Mouse (Mus musculus): ENCODE results near the gene Astn2. TPM values are rescaled to one million over a fixed set of nuclear protein-coding genes. Genes with fewer than 3 reads are reported as not detected.

The Astn2 gene
- total RNA-seq, 4 experiments from 2014 or later = 35.3 to 42.9 (median 39.7) TPM

DNA sequence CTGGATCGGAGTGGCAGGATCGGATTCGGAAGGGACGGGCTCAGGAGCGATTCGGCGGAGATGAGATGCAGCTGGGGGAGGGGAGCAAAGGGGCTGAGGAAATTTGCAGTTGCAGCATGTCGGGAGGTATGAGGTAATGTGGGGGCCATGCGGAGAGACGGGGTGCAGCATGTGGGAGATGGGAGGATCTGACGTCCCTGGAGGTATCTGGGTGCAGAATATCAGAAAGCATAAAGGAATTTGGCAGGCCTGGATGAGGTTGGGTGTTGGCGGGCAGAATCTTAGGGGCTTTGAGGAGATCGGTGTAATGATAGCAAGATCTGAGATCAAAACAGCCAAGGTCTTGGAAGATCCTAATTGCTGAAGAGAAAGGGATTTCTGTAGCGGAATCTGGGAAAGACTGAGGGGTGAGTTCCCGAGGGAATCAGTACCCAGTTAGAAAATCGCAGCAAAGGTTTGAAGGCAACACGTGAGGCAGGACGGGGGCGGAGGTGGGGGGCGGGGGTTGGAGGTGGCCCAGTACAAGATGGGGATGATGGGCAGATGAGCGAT lies 799.2 kb downstream of the Astn2 start:
- peak in 1 of 2 experiments; percentile 65 for DNase-seq (ENCODE audit: low spot score in 2 of 2)

DNA sequence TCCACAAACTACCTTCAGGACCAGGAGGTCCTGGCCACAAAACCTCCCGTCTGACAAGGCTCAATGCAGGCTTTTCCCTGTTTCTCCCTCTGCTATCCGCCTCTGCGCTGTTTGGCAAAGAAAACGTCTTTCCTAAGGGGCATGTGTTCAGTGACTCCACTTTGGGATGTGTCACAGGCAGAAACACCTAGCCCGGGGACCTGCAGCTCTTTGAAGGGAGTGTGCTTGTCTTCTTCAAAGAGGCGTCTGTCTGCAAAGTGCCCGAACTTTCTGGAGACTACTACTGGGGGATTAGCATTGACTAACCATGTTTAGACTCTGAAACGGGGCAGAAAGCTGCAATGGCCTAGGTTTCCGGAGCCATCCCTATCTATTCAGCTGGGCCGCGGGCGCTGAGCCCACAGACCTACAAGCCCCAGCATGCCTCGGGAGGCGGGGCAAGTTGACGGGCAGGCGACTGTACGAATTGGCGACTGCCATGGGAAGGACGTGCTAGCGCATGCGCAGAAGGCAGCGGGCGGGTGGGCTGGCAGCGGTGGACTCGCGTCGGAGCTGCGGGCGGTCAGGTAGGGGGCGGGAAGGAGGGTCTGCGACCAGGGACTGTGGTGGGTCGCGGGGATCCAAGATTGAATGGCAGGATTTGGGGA lies 799.8 kb downstream of the Astn2 start, which contains the start of gene Trim32:
Gene Trim32, plus strand, starts transcription at position 483 of the 647 bp plus-strand sequence.
- DNase-seq (ENCODE audit: low spot score in 2 of 2) = peak; percentile 97 to 100

DNA sequence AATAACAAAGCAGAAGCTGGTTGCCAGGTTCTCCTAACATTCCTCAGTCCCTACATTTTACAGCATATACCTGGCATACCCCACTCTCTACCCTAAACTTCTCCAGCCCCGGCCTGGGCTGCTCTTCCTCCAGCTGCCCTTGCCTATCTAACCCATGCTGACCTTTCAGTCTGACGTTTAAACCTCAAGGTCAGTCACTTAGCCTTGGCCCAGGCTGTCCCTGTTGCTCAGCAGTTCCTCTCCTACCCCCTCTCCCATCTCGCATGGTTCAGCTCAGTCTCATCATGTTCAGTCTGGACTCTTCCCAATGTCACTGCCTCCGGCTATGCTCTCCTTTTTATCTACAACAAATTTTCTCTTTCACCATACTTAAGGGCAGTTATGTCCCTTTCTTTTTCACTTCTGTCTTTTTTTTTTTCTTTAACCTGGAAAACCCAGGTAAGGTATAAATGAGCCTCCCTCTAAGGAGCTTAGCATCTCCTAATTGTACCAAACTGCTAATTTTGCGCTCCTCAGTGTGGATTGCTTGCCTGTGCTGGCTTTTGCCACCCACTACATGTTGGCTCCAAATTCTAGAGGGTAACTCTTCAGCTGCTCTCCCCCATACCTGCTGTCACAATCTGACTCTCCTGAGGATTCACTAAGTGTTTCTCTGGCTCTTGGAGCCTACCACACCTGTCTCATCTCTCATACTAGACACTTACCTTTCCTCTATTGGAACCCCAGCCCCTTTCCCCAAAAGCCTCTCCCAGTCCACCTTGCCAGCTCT lies 809.6 kb downstream of the Astn2 start:
- no peak for DNase-seq (ENCODE audit: low spot score in 2 of 2)

DNA sequence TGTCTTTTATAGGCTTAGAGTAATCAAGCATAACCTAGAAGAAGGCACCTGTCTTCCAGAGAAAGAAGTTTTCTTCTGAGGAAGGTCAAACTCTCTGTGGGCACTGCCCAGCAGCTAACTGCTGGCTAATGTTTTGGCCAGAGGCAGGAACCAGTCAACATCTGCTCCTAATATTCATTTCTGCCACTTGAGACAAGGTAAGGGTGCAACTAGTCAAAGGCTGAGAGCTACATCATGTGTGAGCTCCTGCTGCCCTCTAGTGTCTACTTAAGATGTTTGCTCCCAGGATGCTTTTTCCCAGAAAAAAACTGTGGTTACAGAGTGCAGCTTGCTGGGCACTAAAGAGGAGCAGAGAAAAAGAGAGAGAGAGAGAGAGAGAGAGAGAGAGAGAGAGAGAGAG lies 814.6 kb downstream of the Astn2 start:
- no peak for DNase-seq (ENCODE audit: low spot score in 2 of 2)

DNA sequence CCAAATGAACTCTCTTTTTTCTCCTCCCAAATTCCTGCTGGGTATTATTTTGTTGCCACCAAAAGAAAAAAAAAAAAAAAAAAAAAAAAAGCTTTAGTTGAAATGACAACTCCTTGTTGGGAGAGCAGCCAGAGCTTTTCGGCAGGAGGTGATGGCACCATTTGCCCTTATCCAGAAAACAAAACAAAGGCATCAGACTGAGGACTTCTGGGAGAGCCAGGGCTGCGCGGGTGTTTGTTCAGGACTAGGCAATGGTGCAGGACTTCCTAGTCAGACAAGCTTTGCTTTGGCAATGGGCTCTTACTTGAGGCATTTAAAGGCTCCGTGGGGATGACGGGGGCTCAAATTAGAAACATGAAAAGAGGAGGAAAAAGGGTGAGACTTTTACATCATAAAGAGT lies 817.5 kb downstream of the Astn2 start:
- DNase-seq (ENCODE audit: low spot score in 2 of 2) = no peak

DNA sequence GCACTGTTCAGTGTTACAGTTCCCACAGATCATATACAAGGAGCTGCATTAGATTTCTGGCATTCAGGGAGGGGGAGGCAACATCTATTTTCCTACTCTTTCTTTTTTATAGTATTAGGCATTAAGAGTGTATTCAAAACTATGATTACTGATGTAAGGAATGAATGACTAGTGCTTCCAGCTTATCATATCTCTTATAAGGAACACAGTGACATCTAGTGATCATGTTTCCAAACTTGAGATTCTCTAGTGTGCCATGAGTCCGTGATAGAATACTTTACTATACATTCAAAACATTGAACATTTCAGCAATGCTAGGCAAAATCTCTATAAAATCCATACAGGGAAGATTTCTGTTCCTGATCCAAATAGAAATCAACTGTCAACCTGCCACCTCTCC lies 824.2 kb downstream of the Astn2 start:
- no peak for DNase-seq (ENCODE audit: low spot score in 2 of 2)

DNA sequence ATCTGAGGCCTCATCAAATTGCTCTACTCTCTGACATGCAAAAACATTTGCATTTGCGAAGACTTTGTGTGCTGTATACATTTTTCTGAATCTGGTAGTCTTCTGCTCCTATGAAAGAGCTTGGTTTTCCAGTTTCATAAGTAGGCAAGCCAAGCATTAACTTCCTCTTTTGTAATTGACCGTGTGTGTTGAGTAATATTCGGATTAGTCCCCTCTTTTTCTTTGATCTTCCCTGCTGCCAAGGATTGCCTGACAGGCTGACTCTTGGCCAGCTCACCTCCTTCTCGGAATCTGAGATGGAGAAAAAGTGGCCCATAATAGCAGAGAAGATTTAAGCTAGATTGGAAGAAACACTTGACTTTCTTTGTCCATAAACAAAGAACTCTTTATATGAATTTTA lies 838.9 kb downstream of the Astn2 start:
- no peak for DNase-seq (ENCODE audit: low spot score in 2 of 2)

DNA sequence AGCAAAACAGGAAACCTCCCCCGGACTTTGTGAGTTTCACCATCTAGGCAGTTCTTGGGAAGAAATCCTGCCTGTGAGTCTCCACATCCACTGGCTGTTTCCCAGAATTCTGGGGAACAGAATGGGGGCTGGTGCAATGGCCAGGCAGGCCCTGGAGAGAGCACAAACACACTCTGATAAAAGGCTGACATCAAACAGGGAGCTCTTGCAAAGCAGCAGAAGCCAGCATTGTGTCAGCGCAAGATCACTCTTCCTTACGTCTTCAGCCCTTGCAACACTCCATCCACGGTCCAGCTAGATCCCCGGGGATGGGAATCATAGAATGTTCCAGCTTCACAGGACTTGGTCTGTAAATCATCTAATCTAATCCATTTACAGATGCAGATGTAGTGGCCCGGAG lies 855.9 kb downstream of the Astn2 start:
- no peak for DNase-seq (ENCODE audit: low spot score in 2 of 2)

DNA sequence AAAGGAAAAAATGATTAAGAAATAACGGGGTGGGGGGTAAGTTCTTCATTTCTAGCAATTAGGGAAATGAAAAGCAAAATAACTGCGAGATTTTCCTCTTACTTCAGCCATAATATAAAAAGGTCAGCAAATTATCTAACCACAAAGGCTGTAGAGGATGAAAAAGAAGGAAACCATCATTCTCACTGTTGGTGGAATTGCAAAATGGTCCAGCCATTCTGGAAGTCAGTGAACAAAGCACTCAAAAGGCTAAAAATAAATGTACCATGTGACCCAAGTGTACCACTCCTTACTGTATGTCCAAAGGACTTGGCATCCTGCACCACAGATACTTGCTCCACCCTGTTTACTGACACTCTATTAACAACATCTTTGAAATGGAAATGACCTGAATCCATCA lies 858.8 kb downstream of the Astn2 start:
- DNase-seq (ENCODE audit: low spot score in 2 of 2) = no peak

DNA sequence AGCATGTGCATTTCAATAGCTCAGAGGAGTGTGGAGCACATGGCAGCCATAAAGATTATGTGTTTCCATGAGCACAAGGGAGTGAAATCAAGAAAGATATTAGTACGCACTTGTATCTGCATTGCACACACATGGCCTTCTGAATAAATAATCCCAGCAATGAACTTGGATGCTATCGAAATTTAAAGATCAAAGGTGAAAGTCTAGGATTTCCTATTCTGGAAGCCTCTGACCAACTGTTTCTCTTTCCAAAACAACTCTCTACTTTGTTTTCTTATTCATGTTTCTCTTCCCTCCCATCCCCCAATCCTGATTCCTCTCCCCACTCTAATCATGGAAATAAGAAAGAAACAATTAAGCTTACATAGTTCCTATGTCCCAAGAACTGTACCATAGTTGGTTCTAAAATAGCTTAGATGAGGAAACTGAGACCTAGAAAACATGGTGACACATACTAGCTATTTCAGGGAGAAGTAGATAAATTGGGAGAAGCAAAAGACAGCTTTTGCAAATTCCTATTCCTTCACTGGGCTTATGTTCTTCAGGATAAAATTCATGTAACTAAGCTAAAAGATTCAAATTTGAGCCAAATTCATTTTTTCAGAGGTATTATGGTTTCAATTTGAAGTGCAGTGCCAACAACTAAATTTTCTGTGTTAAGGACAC lies 872.2 kb downstream of the Astn2 start:
- no peak for DNase-seq (ENCODE audit: low spot score in 2 of 2)

DNA sequence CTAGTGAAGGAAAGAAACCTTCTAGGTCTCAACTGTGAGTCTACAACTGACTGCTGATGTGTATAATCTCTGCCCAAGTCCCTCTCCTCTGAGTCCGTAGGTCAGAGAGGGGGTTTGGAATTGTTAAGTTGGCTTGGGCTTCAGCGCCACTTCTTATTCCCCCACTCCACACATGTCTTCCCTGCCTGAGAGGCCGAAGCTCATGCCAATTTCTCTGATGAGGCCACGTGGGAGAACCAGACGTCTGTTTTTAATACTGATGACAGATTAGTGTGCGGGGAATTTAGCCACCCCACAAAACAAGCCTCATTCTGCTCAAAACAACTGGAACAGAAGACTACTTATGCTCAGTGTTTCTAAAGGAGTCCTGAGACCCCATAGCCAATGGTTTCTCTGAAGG lies 872.8 kb downstream of the Astn2 start:
- DNase-seq (ENCODE audit: low spot score in 2 of 2) = no peak

DNA sequence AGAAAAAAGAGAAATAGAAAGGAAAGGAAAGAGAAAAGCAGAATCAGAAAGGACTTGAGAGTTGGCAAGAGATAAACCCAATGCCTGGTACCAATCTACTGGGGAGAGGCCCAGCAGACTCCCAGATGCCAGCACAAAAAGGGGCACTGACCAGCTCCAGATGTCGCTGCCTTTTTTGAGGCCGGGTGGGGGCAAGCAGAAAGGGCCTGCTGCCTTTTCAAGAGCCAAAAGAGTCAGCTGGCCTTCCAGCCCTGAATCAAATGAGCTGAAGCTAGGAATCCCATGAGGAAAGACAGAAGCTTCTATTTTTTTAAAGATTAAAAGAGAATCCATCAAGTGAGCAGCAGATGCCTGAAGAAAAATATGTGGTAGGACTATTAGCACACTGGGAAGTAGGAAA lies 873.5 kb downstream of the Astn2 start:
- DNase-seq (ENCODE audit: low spot score in 2 of 2) = no peak

DNA sequence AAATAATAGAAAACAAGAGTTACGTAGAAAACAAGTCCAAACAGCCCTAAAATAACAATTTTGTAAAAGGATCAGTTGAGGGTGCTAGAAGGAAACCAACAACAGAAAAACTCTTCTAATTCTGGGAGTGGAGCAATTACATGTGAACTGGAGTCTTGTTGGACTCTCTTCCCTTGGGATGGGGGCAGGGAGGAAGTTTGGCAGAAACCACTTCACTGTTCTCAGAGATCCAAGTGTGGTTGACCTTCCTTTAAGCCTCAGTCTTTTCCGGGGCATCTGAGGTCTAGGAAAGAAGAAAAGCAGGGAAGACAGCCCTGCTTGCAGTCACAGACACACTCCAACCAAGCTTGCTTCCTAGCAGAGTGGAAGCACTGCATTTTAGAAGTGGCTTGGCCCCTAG lies 896.3 kb downstream of the Astn2 start:
- DNase-seq (ENCODE audit: low spot score in 2 of 2) = no peak

DNA sequence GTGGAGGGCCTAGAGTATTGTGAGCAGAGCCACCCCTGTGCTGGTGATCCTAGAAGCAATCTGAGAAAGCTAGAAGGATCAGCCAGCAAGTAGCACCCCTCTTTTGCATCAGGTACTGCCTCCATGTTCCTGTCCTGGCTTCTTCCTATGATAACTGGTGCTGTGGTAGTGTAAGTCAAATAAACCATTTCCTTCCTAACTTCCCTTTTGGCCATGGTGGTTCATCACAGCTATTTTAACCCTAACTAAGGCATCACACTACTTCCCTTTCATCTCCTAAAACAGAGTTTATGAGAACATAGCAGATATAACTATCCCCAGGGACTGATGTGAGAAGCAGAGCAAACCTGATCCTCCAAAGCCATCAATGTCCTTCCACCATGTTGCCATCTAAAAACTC lies 897.5 kb downstream of the Astn2 start:
- DNase-seq (ENCODE audit: low spot score in 2 of 2) = no peak

DNA sequence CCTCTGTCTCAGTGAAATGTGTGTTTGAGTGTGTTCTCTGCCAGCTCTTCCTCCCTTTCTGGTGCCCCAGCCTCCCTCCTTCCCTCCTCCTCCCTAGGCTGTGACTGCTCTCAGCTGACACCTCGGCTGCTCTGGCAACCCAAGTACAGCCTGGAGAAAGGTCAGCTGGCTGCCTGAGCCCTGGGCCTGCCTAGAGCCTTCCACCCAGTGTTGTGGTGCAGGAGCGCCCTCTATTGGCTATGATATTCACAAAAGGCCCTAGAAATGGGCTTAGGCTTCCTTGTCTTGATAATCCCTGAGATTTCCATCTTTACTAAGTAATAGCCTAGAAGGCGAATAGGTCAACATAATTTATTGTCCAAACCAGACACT lies 908.0 kb downstream of the Astn2 start:
- peak; percentile 39 to 50 for DNase-seq (ENCODE audit: low spot score in 2 of 2)

DNA sequence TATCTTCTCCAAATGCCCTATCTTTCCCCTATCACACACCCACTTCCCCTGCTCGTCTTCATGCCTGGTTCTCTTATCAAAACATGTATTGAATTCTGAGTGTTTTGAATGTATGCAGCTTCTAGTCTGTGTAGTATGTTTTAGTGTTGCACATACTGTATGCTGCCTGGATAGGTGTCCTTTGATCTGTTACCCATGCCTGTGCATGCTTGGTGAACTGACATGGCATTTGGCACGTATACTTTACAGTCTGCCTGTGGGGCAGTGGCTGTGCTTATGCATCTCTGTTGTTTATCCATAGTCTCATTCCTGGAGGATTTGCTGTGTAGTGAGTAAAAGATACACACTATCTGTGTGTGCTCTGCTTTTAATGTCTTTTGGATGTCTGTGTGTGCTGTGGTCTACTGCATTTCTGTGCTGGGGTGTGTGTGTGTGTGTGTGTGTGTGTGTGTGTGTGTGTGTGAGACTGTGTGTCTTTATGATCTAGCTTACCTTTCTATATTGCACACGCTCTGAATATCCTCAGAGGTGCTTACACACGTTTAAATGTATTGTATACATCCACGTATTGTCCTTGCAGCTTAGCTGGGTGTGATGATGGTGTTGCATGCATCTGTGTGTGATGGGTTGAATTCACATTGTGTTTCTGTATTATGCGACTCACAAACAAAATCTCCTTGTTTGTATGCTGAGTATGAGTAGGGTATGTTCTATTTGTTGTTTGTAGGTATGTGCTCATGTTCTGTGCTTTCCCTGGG lies 908.5 kb downstream of the Astn2 start:
- no peak for DNase-seq (ENCODE audit: low spot score in 2 of 2)

DNA sequence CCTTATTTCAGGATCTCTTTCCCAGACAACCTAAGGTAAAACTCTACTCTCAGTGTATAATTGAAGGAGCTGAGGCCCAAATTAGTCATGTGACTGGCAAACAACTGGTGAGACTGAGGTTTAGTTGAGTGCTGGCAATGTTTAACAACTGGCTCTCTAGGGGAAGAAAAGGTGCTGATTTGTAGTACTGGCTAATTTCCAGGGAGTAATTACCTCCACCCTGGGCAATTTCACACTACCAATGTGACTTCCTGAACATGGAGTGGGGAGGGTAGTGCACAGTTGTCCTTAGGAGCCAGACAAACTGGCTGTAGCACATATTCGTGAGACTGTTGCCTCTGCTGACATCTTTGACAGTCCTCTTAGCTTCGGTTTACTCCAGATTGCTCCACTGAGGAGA lies 912.9 kb downstream of the Astn2 start:
- no peak for DNase-seq (ENCODE audit: low spot score in 2 of 2)

DNA sequence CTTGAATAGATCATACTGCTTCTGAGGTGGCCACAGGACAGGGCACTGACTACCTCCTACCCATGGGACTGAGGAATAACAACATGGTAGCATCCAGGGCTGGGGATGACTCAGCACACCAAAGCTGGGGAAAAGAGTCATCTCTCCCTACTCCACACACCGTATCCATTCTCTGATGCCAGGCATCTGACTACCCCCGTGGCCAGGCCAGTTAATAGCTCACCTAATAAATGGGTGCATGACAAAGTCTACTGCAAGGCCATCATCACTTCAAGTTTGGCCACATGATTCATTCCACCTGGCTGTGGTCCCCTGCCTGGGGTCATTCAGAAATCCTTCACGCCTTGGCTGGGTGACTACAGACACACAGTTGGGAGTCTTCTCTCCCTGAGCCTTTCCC lies 914.7 kb downstream of the Astn2 start:
- DNase-seq (ENCODE audit: low spot score in 2 of 2) = no peak

DNA sequence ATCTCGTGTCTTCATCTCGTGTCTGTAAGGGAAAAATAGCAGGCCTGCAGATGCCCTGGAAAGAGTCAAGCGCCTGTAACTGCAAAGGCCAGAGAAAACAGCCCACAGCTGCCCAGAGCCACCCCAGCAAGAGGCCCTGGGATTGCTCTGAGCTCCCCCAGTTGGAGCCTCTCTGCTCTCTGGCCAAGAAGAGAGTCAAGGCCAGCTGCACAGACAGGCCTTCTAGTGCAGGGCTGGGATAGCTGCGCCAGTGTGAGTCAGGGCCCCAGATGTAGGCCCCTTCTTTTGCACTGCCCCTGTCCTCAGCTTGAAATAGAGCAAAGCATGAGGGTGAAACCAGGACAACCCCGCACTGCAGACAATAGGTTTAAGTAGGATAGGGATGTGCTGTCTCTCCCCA lies 922.8 kb downstream of the Astn2 start:
- DNase-seq (ENCODE audit: low spot score in 2 of 2) = no peak

DNA sequence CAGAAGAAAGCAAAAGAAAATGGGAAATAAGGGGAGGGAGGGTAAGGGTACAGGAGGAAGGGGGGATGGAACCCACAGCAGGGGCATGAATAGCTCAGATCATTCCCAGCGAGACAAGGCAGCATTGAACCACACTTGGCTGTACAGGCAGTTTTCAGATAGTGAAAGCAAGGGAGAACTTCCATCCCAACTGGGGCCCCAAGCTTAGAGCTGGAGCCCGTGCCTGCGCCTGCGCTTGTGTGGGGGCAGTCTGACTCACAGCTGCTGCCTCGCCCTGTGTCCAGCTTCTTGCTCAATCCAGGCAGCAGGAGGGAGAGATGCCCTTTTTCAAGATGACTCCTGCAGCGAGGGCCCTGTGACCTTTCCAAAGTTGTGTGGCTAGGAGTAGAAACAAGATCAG lies 927.3 kb downstream of the Astn2 start:
- peak in 1 of 2 experiments; percentile 47 for DNase-seq (ENCODE audit: low spot score in 2 of 2)

DNA sequence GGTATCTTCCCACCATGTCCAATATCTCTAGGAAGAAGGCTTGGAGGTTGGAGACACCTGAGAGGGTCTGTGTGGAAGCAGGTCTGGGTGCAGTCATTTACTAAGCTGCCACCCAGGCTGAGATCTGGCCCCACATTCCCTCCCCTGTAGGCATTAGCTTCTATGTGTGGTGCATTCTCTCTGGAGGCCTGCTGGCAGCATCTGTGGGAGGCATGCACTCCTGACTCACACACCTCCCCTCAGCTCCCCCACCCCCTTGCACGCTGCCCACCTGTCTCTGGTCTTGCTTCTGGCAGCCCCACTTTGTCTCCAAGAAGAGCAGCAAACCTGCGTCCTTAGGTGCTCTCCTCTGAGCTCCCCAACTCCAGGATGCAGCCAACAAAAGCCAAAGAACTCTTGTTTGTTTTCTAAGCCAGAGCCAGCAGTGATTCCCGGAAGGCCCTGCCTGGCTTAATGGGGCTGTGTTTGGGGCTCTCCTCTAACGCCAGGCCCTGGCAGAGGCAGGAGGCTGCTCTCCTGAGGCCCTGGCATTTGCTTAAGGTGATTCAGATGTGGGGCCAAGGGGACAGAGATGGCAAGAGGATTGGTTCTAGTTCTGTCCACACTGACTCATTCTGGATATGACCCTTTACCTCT lies 928.4 kb downstream of the Astn2 start:
- DNase-seq (ENCODE audit: low spot score in 2 of 2) = peak in 1 of 2 experiments; percentile 35
